Mouse (Mus musculus) lung, adult 2 months (tissue): ENCODE measurements around the gene Dnah8. TPM values are rescaled to one million over a fixed set of nuclear protein-coding genes. Genes with fewer than 3 reads are reported as not detected.
"Not testable (repeated sequence)": the region's sequence is repeated elsewhere in the genome, so short reads cannot be mapped to it uniquely, and the experiment has no call there.

ENCODE experiments used
- DNase-seq: peaks from one replicate; pipeline ENCODE4 v3.0.0; 2022
- H3K4me1 ChIP-seq: fragments of 200-500 bp; 2 replicates; pipeline ENCODE4 v1.6.1; 2011; ENCODE audit warnings: low read length; ENCODE audit not compliant: control insufficient read depth, insufficient read depth
- H3K4me3 ChIP-seq: fragments of 200-500 bp; replicated peaks from 2 replicates; pipeline ENCODE3; 2011; ENCODE audit warnings: low read depth, mild to moderate bottlenecking, control low read depth, low read length; ENCODE audit errors: extremely low read depth
- CTCF ChIP-seq: fragments of 200-500 bp; IDR thresholded peaks from 2 replicates; pipeline ENCODE4 v1.5.1; 2011; ENCODE audit warnings: mild to moderate bottlenecking, low read length, control low read depth; ENCODE audit not compliant: insufficient read depth
- POLR2A ChIP-seq: fragments of 200-500 bp; IDR thresholded peaks from 2 replicates; pipeline ENCODE4 v1.6.1; 2011; ENCODE audit warnings: low read depth, mild to moderate bottlenecking, control low read depth, low read length, borderline replicate concordance; ENCODE audit errors: extremely low read depth
- WGBS: fragments of 180-500 bp; shearing (Covaris S2); methylation state at CpG from one replicate; pipeline ENCODE4 v1.1.7; 2018; 5-methylcytosine and 5-hydroxymethylcytosine counted together
- polyA plus RNA-seq: library from polyadenylated mRNA; depleted of rRNA; stranded (reverse); fragments of >200 nt; gene quantifications from 2 replicates; pipeline ENCODE4 v1.2.3, GENCODE M21; 2012; rRNA removed

Gene Dnah8
- 10.8 and 12.0 TPM in 2 replicates for polyA plus RNA-seq

- no CpG with 5 or more reads among the region's 20 CpGs for WGBS
- not testable (repeated sequence) for DNase-seq, H3K4me1 ChIP-seq, H3K4me3 ChIP-seq
These were observed at the start of gene Dnah8 for GRCm38 (mm10) chr17:30624132-30624531. Gene Dnah8, plus strand, starts transcription at chr17:30624354.

GRCm38 (mm10) chr17:30574783-30575075, 49.4 kb upstream of the Dnah8 start:
- Histone ChIP-seq H3K4me3 (no peak overlapping the region), H3K4me1 (peaks cover 21% of the 10 kb centered on the region)
- TF ChIP-seq POLR2A (no peak), CTCF (no peak)
- DNase-seq: no peak
- 47% methylated on average over 8 of the region's 8 CpGs for WGBS

GRCm38 (mm10) chr17:30575121-30575904, 48.8 kb upstream of the Dnah8 start:
- 1% methylated on average over 35 of the region's 35 CpGs for WGBS
- TF ChIP-seq CTCF (no peak), POLR2A (no peak)
- peaks cover 17% of the 10 kb centered on the region for H3K4me1 ChIP-seq
- H3K4me3 ChIP-seq: peak overlapping the region; percentile 93
- peak; percentile 76 for DNase-seq

GRCm38 (mm10) chr17:30575941-30576773, 48.0 kb upstream of the Dnah8 start, which contains the start of gene Btbd9:
Gene Btbd9, minus strand, starts transcription at chr17:30576488.
- H3K4me3 ChIP-seq: peak within 1 kb of the TSS; percentile 93
- under 1% methylated on average over 90 of the region's 94 CpGs for WGBS
- peak; percentile 93; the same call in 1 of the 2 replicates for TF ChIP-seq POLR2A
- no peak for TF ChIP-seq CTCF
- peaks cover 13% of the 10 kb centered on the region for H3K4me1 ChIP-seq
- DNase-seq: peak; percentile 100

GRCm38 (mm10) chr17:30576946-30577345, 47.2 kb upstream of the Dnah8 start:
- DNase-seq: no peak
- 45% methylated on average over 12 of the region's 12 CpGs for WGBS
- H3K4me3 ChIP-seq: peak overlapping the region; percentile 93
- TF ChIP-seq CTCF (no peak), POLR2A (no peak)
- peaks cover 13% of the 10 kb centered on the region for H3K4me1 ChIP-seq

GRCm38 (mm10) chr17:30580781-30581180, 43.4 kb upstream of the Dnah8 start:
- DNase-seq: no peak
- Histone ChIP-seq H3K4me3 (no peak overlapping the region), H3K4me1 (peaks cover 4% of the 10 kb centered on the region; the same call in 1 of the 2 replicates)
- TF ChIP-seq POLR2A: no peak
- no peak for TF ChIP-seq CTCF
- WGBS: 71% methylated on average over 1 of the region's 1 CpGs

GRCm38 (mm10) chr17:30581201-30581600, 43.0 kb upstream of the Dnah8 start:
- no peak for TF ChIP-seq CTCF
- no peak for TF ChIP-seq POLR2A
- no peak for DNase-seq
- Histone ChIP-seq H3K4me1 (peaks cover 4% of the 10 kb centered on the region; the same call in 1 of the 2 replicates), H3K4me3 (no peak overlapping the region)
- 77% methylated on average over 6 of the region's 6 CpGs for WGBS

GRCm38 (mm10) chr17:30582313-30582712, 41.8 kb upstream of the Dnah8 start:
- WGBS: 84% methylated on average over 3 of the region's 3 CpGs
- Histone ChIP-seq H3K4me1 (no peaks in the 10 kb centered on the region), H3K4me3 (no peak overlapping the region)
- no peak for DNase-seq
- TF ChIP-seq POLR2A (no peak), CTCF (no peak)

GRCm38 (mm10) chr17:30583258-30584001, 40.7 kb upstream of the Dnah8 start:
- DNase-seq: no peak
- Histone ChIP-seq H3K4me3 (no peak overlapping the region), H3K4me1 (no peaks in the 10 kb centered on the region)
- 82% methylated on average over 2 of the region's 2 CpGs for WGBS
- TF ChIP-seq POLR2A (no peak), CTCF (no peak)
